Mouse (Mus musculus) embryonic fibroblast, embryonic 13.5 days (primary cell): Measurements from ENCODE around the gene Izumo1. TPM values are rescaled to one million over a fixed set of nuclear protein-coding genes. Genes with fewer than 3 reads are reported as not detected.
"Not testable (repeated sequence)": the region's sequence is repeated elsewhere in the genome, so short reads cannot be mapped to it uniquely, and the experiment has no call there.

Source experiments
- H3K27ac ChIP-seq: 2 replicates; pipeline ENCODE4 v1.5.1; 2012; ENCODE audit warnings: low read length, control low read depth, inconsistent platforms; ENCODE audit not compliant: insufficient read depth
- H3K4me1 ChIP-seq: 2 replicates; pipeline ENCODE4 v1.6.1; 2011; ENCODE audit warnings: low read length; ENCODE audit not compliant: control insufficient read depth, insufficient read depth
- H3K4me3 ChIP-seq: 2 replicates; pipeline ENCODE4 v1.5.1; 2011; ENCODE audit warnings: mild to moderate bottlenecking, control low read depth, low read length; ENCODE audit not compliant: insufficient read depth
- CTCF ChIP-seq: IDR thresholded peaks from 2 replicates; pipeline ENCODE4 v1.5.1; 2011; ENCODE audit warnings: mild to moderate bottlenecking, control low read depth, low read length, moderate library complexity, borderline replicate concordance; ENCODE audit not compliant: insufficient read depth
- POLR2A ChIP-seq: IDR thresholded peaks from 2 replicates; pipeline ENCODE4 v1.6.1; 2011; ENCODE audit warnings: low read depth, mild to moderate bottlenecking, control low read depth, low read length, moderate library complexity
- polyA plus RNA-seq: library from polyadenylated mRNA; stranded (reverse); fragments of >200 nt; gene quantifications from 2 replicates; pipeline ENCODE4 v1.2.4, GENCODE M21; 2011; ENCODE audit warnings: low read depth; ENCODE audit not compliant: missing spikeins, insufficient read length

The Izumo1 gene
- polyA plus RNA-seq, 1 experiment: not detected

DNA sequence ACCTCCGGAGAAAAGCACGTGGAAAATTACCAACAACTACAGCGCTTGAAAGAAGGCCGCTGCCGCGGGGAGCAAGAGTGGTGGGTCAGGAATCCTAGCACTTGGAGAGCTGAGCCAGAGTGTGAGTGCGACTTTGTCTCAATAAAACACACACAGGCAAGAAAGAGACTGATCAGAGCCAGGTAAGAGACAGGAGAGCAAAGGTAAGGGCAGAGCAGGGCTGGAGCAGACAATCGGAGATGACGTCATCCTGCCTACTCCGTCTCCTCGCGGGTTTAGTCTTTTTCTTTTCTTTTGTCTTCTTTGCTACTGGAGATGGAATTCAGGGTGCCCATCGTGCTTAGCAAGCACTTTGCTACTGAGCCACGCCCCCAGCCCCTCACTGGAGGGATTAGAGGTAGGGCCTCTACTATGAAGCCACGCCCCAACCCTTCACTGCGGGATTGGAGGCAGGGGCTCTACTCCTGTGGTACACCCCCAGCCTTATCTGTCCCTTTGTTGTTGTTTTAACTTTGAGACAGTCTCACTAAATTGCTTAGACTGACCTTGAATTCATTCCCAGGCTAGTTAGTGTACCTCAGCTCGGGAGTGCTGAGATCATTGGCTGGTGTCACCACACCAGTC, 32.9 kb downstream of the Izumo1 start:
- Histone ChIP-seq H3K27ac (no peak overlapping the region), H3K4me3 (no peak overlapping the region), H3K4me1 (no peaks in the 10 kb centered on the region)
- no peak for TF ChIP-seq POLR2A
- TF ChIP-seq CTCF: no peak

GRCm38 (mm10) chr7:45660746-45661478, 39.3 kb downstream of the Izumo1 start:
- H3K27ac ChIP-seq: no peak overlapping the region
- H3K4me1 ChIP-seq: no peaks in the 10 kb centered on the region
- no peak for TF ChIP-seq CTCF
- no peak for TF ChIP-seq POLR2A
- H3K4me3 ChIP-seq: no peak overlapping the region

DNA sequence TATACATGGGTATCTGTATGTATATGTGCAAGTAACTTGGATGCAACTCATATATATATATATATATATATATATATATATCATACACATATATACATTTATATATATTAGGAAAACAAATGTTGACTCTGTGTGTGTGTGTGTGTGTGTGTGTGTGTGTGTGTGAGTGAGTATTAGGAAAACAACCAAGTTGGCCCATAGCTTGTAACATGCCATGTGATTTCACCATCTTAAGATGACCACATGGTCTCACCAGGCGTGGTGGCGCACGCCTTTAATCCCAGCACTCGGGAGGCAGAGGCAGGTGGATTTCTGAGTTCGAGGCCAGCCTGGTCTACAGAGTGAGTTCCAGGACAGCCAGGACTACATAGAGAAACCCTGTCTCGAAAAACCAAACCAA, 40.1 kb downstream of the Izumo1 start:
- not testable (repeated sequence) for H3K27ac ChIP-seq, H3K4me1 ChIP-seq

GRCm38 (mm10) chr7:45665303-45666138, 43.9 kb downstream of the Izumo1 start:
- no peak overlapping the region for H3K27ac ChIP-seq

More for the DNA sequence above, 40.1 kb downstream of the Izumo1 start:
- not testable (repeated sequence) for H3K4me3 ChIP-seq

DNA sequence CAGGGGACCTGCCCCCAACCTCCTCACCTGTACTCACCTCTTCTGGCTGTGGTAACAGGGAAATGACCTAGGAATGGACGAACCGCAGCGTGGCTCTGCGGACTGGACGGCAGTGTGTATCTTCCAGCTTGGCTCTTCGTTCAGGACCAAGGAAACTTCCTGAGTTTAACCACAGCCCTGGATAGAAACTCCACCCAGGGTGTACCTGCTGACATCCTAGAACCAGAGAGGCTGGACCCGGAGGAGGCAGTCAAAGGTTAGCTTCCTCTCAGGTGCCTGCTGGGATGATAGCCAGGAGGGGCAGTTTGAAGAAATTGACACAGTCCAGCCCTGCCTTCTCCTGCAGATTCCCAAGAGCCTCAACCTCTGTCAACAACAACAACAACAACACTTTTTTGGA, 44.5 kb downstream of the Izumo1 start, which contains the start of gene Fut2:
Gene Fut2 (minus strand): TSS at position 234 of the 400 bp plus-strand sequence.
- no peaks in the 10 kb centered on the region for H3K4me1 ChIP-seq
- H3K27ac ChIP-seq: no peak within 1 kb of the TSS
- no peak within 1 kb of the TSS for H3K4me3 ChIP-seq
- TF ChIP-seq CTCF: no peak
- TF ChIP-seq POLR2A: no peak

More at GRCm38 (mm10) chr7:45665303-45666138, 43.9 kb downstream of the Izumo1 start:
- H3K4me1 ChIP-seq: no peaks in the 10 kb centered on the region
- no peak for TF ChIP-seq POLR2A
- TF ChIP-seq CTCF: no peak
- no peak overlapping the region for H3K4me3 ChIP-seq

GRCm38 (mm10) chr7:45667761-45668160, 46.1 kb downstream of the Izumo1 start:
- H3K4me1 ChIP-seq: no peaks in the 10 kb centered on the region
- no peak for TF ChIP-seq POLR2A
- no peak for TF ChIP-seq CTCF
- H3K27ac ChIP-seq: no peak overlapping the region
- H3K4me3 ChIP-seq: no peak overlapping the region

- no peak overlapping the region for H3K4me3 ChIP-seq
- no peak overlapping the region for H3K27ac ChIP-seq
- H3K4me1 ChIP-seq: no peaks in the 10 kb centered on the region
- no peak for TF ChIP-seq POLR2A
- TF ChIP-seq CTCF: no peak
Observed at GRCm38 (mm10) chr7:45668921-45669320, 47.3 kb downstream of the Izumo1 start.

- Histone ChIP-seq H3K27ac (no peak overlapping the region), H3K4me3 (no peak overlapping the region), H3K4me1 (no peaks in the 10 kb centered on the region)
- TF ChIP-seq POLR2A (no peak), CTCF (no peak)
Observed at GRCm38 (mm10) chr7:45677627-45678295, 56.1 kb downstream of the Izumo1 start.

Other genes with a start within 250 kb of the Izumo1 start
- gene Snrnp70, start 226.1 kb upstream of the Izumo1 start, polyA plus RNA-seq: 407 and 463 TPM in 2 replicates
- gene Kcna7, start 216.2 kb upstream of the Izumo1 start, polyA plus RNA-seq: not detected in 2 replicates
- 0.79 and 1.0 TPM in 2 replicates for gene Ntf5, start 208.1 kb upstream of the Izumo1 start, polyA plus RNA-seq
- gene Lhb, start 201.0 kb upstream of the Izumo1 start, polyA plus RNA-seq: not detected in 2 replicates
- 47.6 and 58.2 TPM in 2 replicates for gene Gys1, start 187.0 kb upstream of the Izumo1 start, polyA plus RNA-seq
- gene Ruvbl2, start 183.7 kb upstream of the Izumo1 start, polyA plus RNA-seq: 67.9 and 74.6 TPM in 2 replicates
- gene Ftl1, start 161.9 kb upstream of the Izumo1 start, polyA plus RNA-seq: 3,506 and 4,699 TPM in 2 replicates
- 218 and 278 TPM in 2 replicates for gene Bax, start 154.9 kb upstream of the Izumo1 start, polyA plus RNA-seq
- gene Tulp2, start 139.9 kb upstream of the Izumo1 start, polyA plus RNA-seq: not detected in 2 replicates
- gene Gm45808, start 135.0 kb upstream of the Izumo1 start, polyA plus RNA-seq: not detected in 2 replicates
- 0.68 and 1.2 TPM in 2 replicates for gene Dhdh, start 133.0 kb upstream of the Izumo1 start, polyA plus RNA-seq
- 409 and 447 TPM in 2 replicates for gene Nucb1, start 111.4 kb upstream of the Izumo1 start, polyA plus RNA-seq
- gene Ppp1r15a, start 95.5 kb upstream of the Izumo1 start, polyA plus RNA-seq: 31.7 and 35.9 TPM in 2 replicates
- gene Plekha4, start 95.5 kb upstream of the Izumo1 start, polyA plus RNA-seq: 9.1 and 11.4 TPM in 2 replicates
- gene Hsd17b14, start 66.9 kb upstream of the Izumo1 start, polyA plus RNA-seq: not detected in 2 replicates
- 25.7 and 30.6 TPM in 2 replicates for gene Bcat2, start 51.7 kb upstream of the Izumo1 start, polyA plus RNA-seq
- 1.4 and 5.2 TPM in 2 replicates for gene Fgf21, start 6.3 kb upstream of the Izumo1 start, polyA plus RNA-seq
- gene Fut1, start 4.5 kb upstream of the Izumo1 start, polyA plus RNA-seq: not detected in 2 replicates
- gene Rasip1, start 5.7 kb downstream of the Izumo1 start, polyA plus RNA-seq: 0.15 and 0.37 TPM in 2 replicates
- 0.70 and 1.8 TPM in 2 replicates for gene Mamstr, start 18.2 kb downstream of the Izumo1 start, polyA plus RNA-seq
- gene Fut2, start 44.6 kb downstream of the Izumo1 start, polyA plus RNA-seq: not detected in 2 replicates
- 0.58 TPM in 1 of 2 replicates, not detected in the other for gene Ntn5, start 62.2 kb downstream of the Izumo1 start, polyA plus RNA-seq
- gene Sec1, start 72.6 kb downstream of the Izumo1 start, polyA plus RNA-seq: 0.21 TPM in 1 of 2 replicates, not detected in the other
- gene Car11, start 78.0 kb downstream of the Izumo1 start, polyA plus RNA-seq: 6.6 and 6.8 TPM in 2 replicates
- gene Dbp, start 83.3 kb downstream of the Izumo1 start, polyA plus RNA-seq: 15.9 and 17.0 TPM in 2 replicates
- gene Rpl18, start 93.6 kb downstream of the Izumo1 start, polyA plus RNA-seq: 1,118 and 1,143 TPM in 2 replicates
- gene Sphk2, start 96.2 kb downstream of the Izumo1 start, polyA plus RNA-seq: 19.0 and 19.1 TPM in 2 replicates
- not detected in 2 replicates for gene Fam83e, start 99.4 kb downstream of the Izumo1 start, polyA plus RNA-seq
- gene Spaca4, start 104.0 kb downstream of the Izumo1 start, polyA plus RNA-seq: not detected in 2 replicates
- gene Lmtk3, start 161.9 kb downstream of the Izumo1 start, polyA plus RNA-seq: 5.5 and 8.7 TPM in 2 replicates
- 0.44 TPM in 1 of 2 replicates, not detected in the other for gene Sult2b1, start 162.9 kb downstream of the Izumo1 start, polyA plus RNA-seq
- gene Cyth2, start 192.8 kb downstream of the Izumo1 start, polyA plus RNA-seq: 63.7 and 69.6 TPM in 2 replicates
- gene Kcnj14, start 203.0 kb downstream of the Izumo1 start, polyA plus RNA-seq: not detected in 2 replicates
- gene Grwd1, start 209.1 kb downstream of the Izumo1 start, polyA plus RNA-seq: 13.5 and 17.6 TPM in 2 replicates